Mouse (Mus musculus) heart, embryonic 16.5 days (tissue): ENCODE results near the gene Gm20605. TPM values are rescaled to one million over a fixed set of nuclear protein-coding genes. Genes with fewer than 3 reads are reported as not detected.
A peak's percentile ranks its signal among the peaks of the same experiment; 100 is the strongest.

ENCODE experiments used
- ATAC-seq: fragments of 200-750 bp; cut with Nextera tagmentation; replicated peaks from 2 replicates; pipeline ENCODE4 v1.8.0; 2017; ENCODE audit warnings: moderate number of reproducible peaks; ENCODE audit not compliant: insufficient read depth, low FRiP score; ENCODE audit errors: extremely low read depth
- H3K27ac ChIP-seq: fragments of 300-500 bp; sonication (generic); 2 replicates; pipeline ENCODE4 v1.5.1; 2014; ENCODE audit warnings: mild to moderate bottlenecking, low read length, control low read depth, moderate library complexity
- H3K27me3 ChIP-seq: fragments of 300-500 bp; sonication (generic); 2 replicates; pipeline ENCODE4 v1.6.1; 2014; ENCODE audit warnings: low read length, mixed read lengths; ENCODE audit not compliant: control insufficient read depth, insufficient read depth
- H3K36me3 ChIP-seq: fragments of 300-500 bp; sonication (generic); 2 replicates; pipeline ENCODE4 v1.6.1; 2014; ENCODE audit not compliant: control insufficient read depth, insufficient read depth
- H3K4me1 ChIP-seq: fragments of 300-500 bp; sonication (generic); 2 replicates; pipeline ENCODE4 v1.6.1; 2014; ENCODE audit warnings: low read length, mixed read lengths; ENCODE audit not compliant: control insufficient read depth, insufficient read depth
- H3K4me2 ChIP-seq: fragments of 300-500 bp; sonication (generic); 2 replicates; pipeline ENCODE4 v1.6.1; 2014; ENCODE audit warnings: low read depth, mild to moderate bottlenecking, control low read depth, low read length
- H3K4me3 ChIP-seq: fragments of 300-500 bp; sonication (generic); 2 replicates; pipeline ENCODE4 v1.5.1; 2014; ENCODE audit warnings: mild to moderate bottlenecking, control low read depth, low read length
- H3K9ac ChIP-seq: fragments of 300-500 bp; sonication (generic); 2 replicates; pipeline ENCODE4 v1.6.1; 2014; ENCODE audit warnings: low read length, control low read depth
- H3K9me3 ChIP-seq: fragments of 300-500 bp; sonication (generic); replicated peaks from 2 replicates; pipeline ENCODE4 v1.6.1; 2016; ENCODE audit warnings: low read length; ENCODE audit not compliant: control insufficient read depth
- WGBS: fragments of 180-500 bp; shearing (Covaris S2); extraction: QIAGEN DNeasy Blood & Tissue Kit; methylation state at CpG from one replicate; pipeline ENCODE4 v1.1.7; 2014; 5-methylcytosine and 5-hydroxymethylcytosine counted together
- polyA plus RNA-seq: library from polyadenylated mRNA; unstranded; fragments of >200 nt; fragmentation: Nextera tagmentation; extraction: Ambion mirVana; gene quantifications from 2 replicates; pipeline ENCODE4 v1.2.1, GENCODE M21; 2015

Gene Gm20605
- polyA plus RNA-seq: 9.1 and 12.5 TPM in 2 replicates

GRCm38 (mm10) chr5:137628498-137629305 is at the start of gene Gm20605, which contains the start of the genes Fbxo24 and Lrch4:
TSS of gene Gm20605 (plus strand) at chr5:137629175.
TSS of gene Fbxo24 (minus strand) at chr5:137629002.
TSS of gene Lrch4 (plus strand) at chr5:137629121.
- peak within 1 kb of the TSS; percentile 91 for H3K4me2 ChIP-seq
- H3K9ac ChIP-seq: peak within 1 kb of the TSS; percentile 89
- H3K4me1 ChIP-seq: peaks cover 25% of the 10 kb centered on the region
- WGBS: under 1% methylated on average over 46 of the region's 46 CpGs
- peak within 1 kb of the TSS; percentile 93 for H3K27ac ChIP-seq
- no peaks in the 10 kb centered on the region for H3K27me3 ChIP-seq
- peaks cover under 1% of the 10 kb centered on the region; the same call in 1 of the 2 replicates for H3K36me3 ChIP-seq
- peak; percentile 95 for ATAC-seq
- no peaks in the 10 kb centered on the region for H3K9me3 ChIP-seq
- H3K4me3 ChIP-seq: peak within 1 kb of the TSS; percentile 84

- H3K9me3 ChIP-seq: no peaks in the 10 kb centered on the region
- H3K9ac ChIP-seq: no peak overlapping the region
- peaks cover 19% of the 10 kb centered on the region; the same call in 1 of the 2 replicates for H3K27me3 ChIP-seq
- no peak overlapping the region for H3K4me2 ChIP-seq
- WGBS: 76% methylated on average over 6 of the region's 6 CpGs
- ATAC-seq: no peak
- no peaks in the 10 kb centered on the region for H3K36me3 ChIP-seq
- no peak overlapping the region for H3K4me3 ChIP-seq
- no peak overlapping the region for H3K27ac ChIP-seq
- H3K4me1 ChIP-seq: peaks cover 7% of the 10 kb centered on the region; the same call in 1 of the 2 replicates
Observed at GRCm38 (mm10) chr5:137580246-137580645, 48.7 kb upstream of the Gm20605 start.

- no peak overlapping the region for H3K4me3 ChIP-seq
- H3K9me3 ChIP-seq: peaks cover 4% of the 10 kb centered on the region; the same call in 1 of the 2 replicates
- no peak overlapping the region for H3K27ac ChIP-seq
- no peak for ATAC-seq
- peaks cover 19% of the 10 kb centered on the region; the same call in 1 of the 2 replicates for H3K27me3 ChIP-seq
- WGBS: 18% methylated on average over 8 of the region's 8 CpGs
- H3K9ac ChIP-seq: no peak overlapping the region
- no peak overlapping the region for H3K4me2 ChIP-seq
- H3K36me3 ChIP-seq: no peaks in the 10 kb centered on the region
- H3K4me1 ChIP-seq: peaks cover 7% of the 10 kb centered on the region; the same call in 1 of the 2 replicates
Observed at GRCm38 (mm10) chr5:137582702-137583101, 46.3 kb upstream of the Gm20605 start.

GRCm38 (mm10) chr5:137583670-137584169 is 45.3 kb upstream of the Gm20605 start:
- peaks cover 7% of the 10 kb centered on the region; the same call in 1 of the 2 replicates for H3K4me1 ChIP-seq
- peaks cover 5% of the 10 kb centered on the region; the same call in 1 of the 2 replicates for H3K9me3 ChIP-seq
- peak overlapping the region; percentile 66 for H3K9ac ChIP-seq
- WGBS: 9% methylated on average over 27 of the region's 27 CpGs
- no peak overlapping the region for H3K27ac ChIP-seq
- peaks cover 19% of the 10 kb centered on the region; the same call in 1 of the 2 replicates for H3K27me3 ChIP-seq
- peak overlapping the region; percentile 52 for H3K4me3 ChIP-seq
- H3K4me2 ChIP-seq: peak overlapping the region; percentile 72
- peak; percentile 45; the same call in 1 of the 2 replicates for ATAC-seq
- no peaks in the 10 kb centered on the region for H3K36me3 ChIP-seq

GRCm38 (mm10) chr5:137584976-137585375 is 44.0 kb upstream of the Gm20605 start:
- no peaks in the 10 kb centered on the region for H3K36me3 ChIP-seq
- no peak overlapping the region for H3K4me3 ChIP-seq
- H3K4me1 ChIP-seq: peaks cover 7% of the 10 kb centered on the region; the same call in 1 of the 2 replicates
- ATAC-seq: no peak
- WGBS: 31% methylated on average over 8 of the region's 8 CpGs
- no peak overlapping the region for H3K4me2 ChIP-seq
- no peak overlapping the region for H3K27ac ChIP-seq
- peaks cover 19% of the 10 kb centered on the region; the same call in 1 of the 2 replicates for H3K27me3 ChIP-seq
- H3K9me3 ChIP-seq: peaks cover 5% of the 10 kb centered on the region; the same call in 1 of the 2 replicates
- H3K9ac ChIP-seq: no peak overlapping the region

GRCm38 (mm10) chr5:137590507-137590906 is 38.5 kb upstream of the Gm20605 start:
- no peaks in the 10 kb centered on the region for H3K36me3 ChIP-seq
- no peaks in the 10 kb centered on the region for H3K27me3 ChIP-seq
- H3K4me1 ChIP-seq: no peaks in the 10 kb centered on the region
- H3K9ac ChIP-seq: no peak overlapping the region
- 73% methylated on average over 5 of the region's 5 CpGs for WGBS
- no peak for ATAC-seq
- no peak overlapping the region for H3K4me3 ChIP-seq
- no peak overlapping the region for H3K4me2 ChIP-seq
- no peak overlapping the region for H3K27ac ChIP-seq
- peaks cover 5% of the 10 kb centered on the region; the same call in 1 of the 2 replicates for H3K9me3 ChIP-seq

GRCm38 (mm10) chr5:137595921-137596320 is 33.1 kb upstream of the Gm20605 start:
- no peak overlapping the region for H3K27ac ChIP-seq
- no peak for ATAC-seq
- H3K36me3 ChIP-seq: no peaks in the 10 kb centered on the region
- 76% methylated on average over 7 of the region's 7 CpGs for WGBS
- no peaks in the 10 kb centered on the region for H3K9me3 ChIP-seq
- peaks cover 9% of the 10 kb centered on the region; the same call in 1 of the 2 replicates for H3K4me1 ChIP-seq
- H3K9ac ChIP-seq: no peak overlapping the region
- H3K4me2 ChIP-seq: no peak overlapping the region
- no peaks in the 10 kb centered on the region for H3K27me3 ChIP-seq
- H3K4me3 ChIP-seq: no peak overlapping the region

GRCm38 (mm10) chr5:137596601-137597261 is 32.2 kb upstream of the Gm20605 start:
- H3K4me2 ChIP-seq: no peak overlapping the region
- peaks cover 9% of the 10 kb centered on the region; the same call in 1 of the 2 replicates for H3K4me1 ChIP-seq
- no peak overlapping the region for H3K9ac ChIP-seq
- H3K9me3 ChIP-seq: no peaks in the 10 kb centered on the region
- H3K27me3 ChIP-seq: no peaks in the 10 kb centered on the region
- no peak overlapping the region for H3K4me3 ChIP-seq
- no peaks in the 10 kb centered on the region for H3K36me3 ChIP-seq
- 0 out of 2 replicates have a peak overlapping the region, but pooled peaks have one; percentile 48 for H3K27ac ChIP-seq
- ATAC-seq: no peak
- 29% methylated on average over 27 of the region's 30 CpGs for WGBS
